Mouse (Mus musculus) erythroblast, adult 5-6 weeks (primary cell): ENCODE results near the gene Upp1. TPM values are rescaled to one million over a fixed set of nuclear protein-coding genes. Genes with fewer than 3 reads are reported as not detected.

ENCODE experiments used
- ATAC-seq: replicated peaks from 2 replicates; pipeline ENCODE4 v1.8.0; 2016; ENCODE audit warnings: moderate number of reproducible peaks, mild to moderate bottlenecking, moderate TSS enrichment, inconsistent platforms; ENCODE audit not compliant: poor library complexity, low FRiP score, severe bottlenecking
- total RNA-seq, 2 experiments: library from RNA; stranded (forward) in 1 of 2; stranded (reverse) in 1 of 2; fragments of 150-400 nt in 1 of 2; fragments of 200-764, 138-1000 nt in 1 of 2; gene quantifications; 2 replicates each; pipeline versions ENCODE4 v1.2.3 to v1.2.4; 2015 to 2017; ENCODE audit warnings: low replicate concordance in 2 of 2

Gene Upp1
- total RNA-seq (2015; ENCODE audit: low replicate concordance) (2.3 TPM in 1 of 2 replicates, not detected in the other), total RNA-seq (2017; ENCODE audit: low replicate concordance) (1.1 and 2.3 TPM in 2 replicates)

GRCm38 (mm10) chr11:9118050-9118420 lies at the start of gene Upp1:
Gene Upp1 (plus strand): TSS chr11:9118103.
- ATAC-seq = no peak

GRCm38 (mm10) chr11:9076444-9076843 lies 41.5 kb upstream of the Upp1 start:
- ATAC-seq = no peak

- ATAC-seq = no peak
These were observed 4.7 kb upstream of the Upp1 start for GRCm38 (mm10) chr11:9113189-9113588.

- no peak for ATAC-seq
These were observed 2.4 kb upstream of the Upp1 start for GRCm38 (mm10) chr11:9115367-9116120.

- ATAC-seq = no peak
These were observed 1.8 kb upstream of the Upp1 start for GRCm38 (mm10) chr11:9116121-9116520.

GRCm38 (mm10) chr11:9116916-9117315 lies 987 bp upstream of the Upp1 start:
- ATAC-seq = no peak

GRCm38 (mm10) chr11:9117358-9118049 lies 399 bp upstream of the Upp1 start:
- ATAC-seq = no peak

- peak; percentile 82 for ATAC-seq
These were observed 668 bp downstream of the Upp1 start for GRCm38 (mm10) chr11:9118421-9119121.

- ATAC-seq = no peak
These were observed 1.5 kb downstream of the Upp1 start for GRCm38 (mm10) chr11:9119231-9120020.

GRCm38 (mm10) chr11:9122315-9122714 lies 4.4 kb downstream of the Upp1 start:
- ATAC-seq = no peak

- ATAC-seq = no peak
These were observed 8.6 kb downstream of the Upp1 start for GRCm38 (mm10) chr11:9126373-9127107.

GRCm38 (mm10) chr11:9128110-9128509 lies 10.2 kb downstream of the Upp1 start:
- ATAC-seq = no peak

- ATAC-seq = no peak
These were observed 11.6 kb downstream of the Upp1 start for GRCm38 (mm10) chr11:9129528-9129927.

- ATAC-seq = no peak
These were observed 13.8 kb downstream of the Upp1 start for GRCm38 (mm10) chr11:9131688-9132087.

GRCm38 (mm10) chr11:9135589-9136246 lies 17.8 kb downstream of the Upp1 start:
- no peak for ATAC-seq

- peak; percentile 62 for ATAC-seq
These were observed 18.6 kb downstream of the Upp1 start for GRCm38 (mm10) chr11:9136471-9136870.

- no peak for ATAC-seq
These were observed 27.2 kb downstream of the Upp1 start for GRCm38 (mm10) chr11:9145113-9145512.

- no peak for ATAC-seq
These were observed 28.2 kb downstream of the Upp1 start for GRCm38 (mm10) chr11:9146115-9146514.

GRCm38 (mm10) chr11:9146683-9147082 lies 28.8 kb downstream of the Upp1 start:
- no peak for ATAC-seq
